Mouse (Mus musculus) liver, embryonic 16.5 days (tissue): ENCODE results near the gene Rab42. TPM values are rescaled to one million over a fixed set of nuclear protein-coding genes. Genes with fewer than 3 reads are reported as not detected.

ENCODE experiments used
- ATAC-seq: fragments of 200-750 bp; cut with Nextera tagmentation; 2 replicates; pipeline ENCODE4 v1.8.0; 2017; ENCODE audit warnings: low read depth, mild to moderate bottlenecking, moderate number of reproducible peaks, moderate library complexity
- H3K27ac ChIP-seq: fragments of 300-500 bp; sonication (generic); 2 replicates; pipeline ENCODE4 v1.5.1; 2014; ENCODE audit warnings: mild to moderate bottlenecking, low read length
- H3K27me3 ChIP-seq: fragments of 300-500 bp; sonication (generic); 2 replicates; pipeline ENCODE4 v1.6.1; 2014; ENCODE audit warnings: low read depth, low read length, mixed read lengths; ENCODE audit not compliant: control insufficient read depth, insufficient read depth
- H3K36me3 ChIP-seq: fragments of 300-500 bp; sonication (generic); 2 replicates; pipeline ENCODE4 v1.6.1; 2014; ENCODE audit warnings: mild to moderate bottlenecking; ENCODE audit not compliant: control insufficient read depth, insufficient read depth
- H3K4me1 ChIP-seq: fragments of 300-500 bp; sonication (generic); 2 replicates; pipeline ENCODE4 v1.6.1; 2014; ENCODE audit warnings: low read depth, low read length, mixed read lengths; ENCODE audit not compliant: control insufficient read depth
- H3K4me2 ChIP-seq: fragments of 300-500 bp; sonication (generic); 2 replicates; pipeline ENCODE4 v1.6.1; 2014; ENCODE audit warnings: low read depth, low read length, mixed read lengths
- H3K4me3 ChIP-seq: fragments of 300-500 bp; sonication (generic); 2 replicates; pipeline ENCODE4 v1.5.1; 2014; ENCODE audit warnings: low read depth, mild to moderate bottlenecking, low read length
- H3K9ac ChIP-seq: fragments of 300-500 bp; sonication (generic); 2 replicates; pipeline ENCODE4 v1.6.1; 2014; ENCODE audit warnings: low read depth, low read length
- H3K9me3 ChIP-seq: fragments of 300-500 bp; sonication (generic); replicated peaks from 2 replicates; pipeline ENCODE4 v1.6.1; 2016; ENCODE audit warnings: low read length; ENCODE audit not compliant: control insufficient read depth
- WGBS: fragments of 180-500 bp; shearing (Covaris S2); extraction: QIAGEN DNeasy Blood & Tissue Kit; methylation state at CpG from one replicate; pipeline ENCODE4 v1.1.7; 2014; ENCODE audit not compliant: insufficient replicate concordance; 5-methylcytosine and 5-hydroxymethylcytosine counted together
- polyA plus RNA-seq: library from polyadenylated mRNA; unstranded; fragments of >200 nt; fragmentation: Nextera tagmentation; extraction: Ambion mirVana; gene quantifications from 2 replicates; pipeline ENCODE4 v1.2.1, GENCODE M21; 2015

Rab42 gene
- polyA plus RNA-seq, 1 experiment from 2014 or later = 0.41 TPM

DNA sequence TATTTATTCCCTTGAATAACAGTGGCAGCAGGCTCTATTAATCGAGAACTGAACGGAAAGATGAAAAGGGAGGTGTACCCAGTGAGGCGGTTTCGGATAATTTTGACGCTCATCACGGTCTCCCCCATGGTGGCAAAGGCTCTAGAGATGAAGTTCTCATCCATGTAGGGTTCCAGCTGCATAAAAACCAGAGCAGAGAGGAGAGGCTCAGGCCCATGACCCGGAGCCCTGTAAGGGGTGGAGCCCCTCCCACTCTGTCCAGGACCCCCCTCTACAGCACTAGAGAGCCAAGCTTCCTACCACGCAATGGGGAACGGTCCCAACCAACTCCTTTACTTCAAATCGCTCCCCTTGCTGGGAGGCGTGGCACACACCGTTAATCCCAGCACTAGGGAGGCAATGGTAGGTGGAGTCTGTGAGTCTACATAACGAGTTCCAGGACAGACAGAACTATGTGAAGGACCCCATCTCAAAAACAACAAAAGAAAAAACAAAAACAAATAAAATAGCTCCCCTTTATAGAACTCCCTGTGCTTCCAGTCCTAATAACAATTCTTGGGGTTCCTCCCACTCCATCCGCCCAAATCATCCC lies 25.3 kb upstream of the Rab42 start:
- ATAC-seq = no peak
- H3K36me3 ChIP-seq = peaks cover 22% of the 10 kb centered on the region
- WGBS = 51% methylated on average over 14 of the region's 14 CpGs

DNA sequence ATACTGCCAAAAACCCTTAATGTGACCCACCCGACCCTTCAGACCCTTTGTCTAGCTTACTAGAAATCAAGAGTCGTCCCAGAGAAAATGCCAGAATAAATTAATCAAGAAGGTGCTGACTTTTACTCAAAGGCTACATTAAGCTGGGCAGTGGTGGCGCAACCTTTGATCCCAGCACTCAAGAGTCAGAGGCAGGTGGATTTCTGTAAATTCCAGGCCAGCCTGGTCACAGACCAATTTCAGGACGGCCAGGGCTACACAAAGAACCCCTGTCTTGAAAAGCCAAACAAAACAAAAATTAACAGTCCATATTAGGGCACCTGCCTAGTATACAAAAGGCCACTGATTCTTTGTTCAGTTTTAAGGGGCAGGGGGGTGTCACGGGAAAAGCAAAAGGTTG lies 23.3 kb upstream of the Rab42 start:
- H3K4me2 ChIP-seq = no peak overlapping the region
- H3K36me3 ChIP-seq = peaks cover 6% of the 10 kb centered on the region
- H3K9me3 ChIP-seq = no peaks in the 10 kb centered on the region
- no peak overlapping the region for H3K4me3 ChIP-seq
- ATAC-seq = no peak
- no peaks in the 10 kb centered on the region for H3K27me3 ChIP-seq
- H3K4me1 ChIP-seq = peaks cover 20% of the 10 kb centered on the region
- H3K27ac ChIP-seq = no peak overlapping the region
- WGBS = 61% methylated on average over 5 of the region's 5 CpGs
- no peak overlapping the region for H3K9ac ChIP-seq

More for the DNA sequence above, 25.3 kb upstream of the Rab42 start:
- peak overlapping the region; percentile 93 for H3K4me2 ChIP-seq
- no peaks in the 10 kb centered on the region for H3K27me3 ChIP-seq
- H3K4me1 ChIP-seq = peaks cover 20% of the 10 kb centered on the region
- peak overlapping the region; percentile 72 for H3K4me3 ChIP-seq
- peak overlapping the region; percentile 78 for H3K9ac ChIP-seq
- H3K27ac ChIP-seq = peak overlapping the region; percentile 85
- no peaks in the 10 kb centered on the region for H3K9me3 ChIP-seq

- H3K27ac ChIP-seq = no peak overlapping the region
- no peaks in the 10 kb centered on the region for H3K4me1 ChIP-seq
- no peaks in the 10 kb centered on the region for H3K27me3 ChIP-seq
- WGBS = 79% methylated on average over 8 of the region's 8 CpGs
- peaks cover 8% of the 10 kb centered on the region for H3K36me3 ChIP-seq
- no peaks in the 10 kb centered on the region for H3K9me3 ChIP-seq
- no peak overlapping the region for H3K4me2 ChIP-seq
- no peak for ATAC-seq
- no peak overlapping the region for H3K4me3 ChIP-seq
- no peak overlapping the region for H3K9ac ChIP-seq
Observed at GRCm38 (mm10) chr4:132315711-132316110, 12.5 kb upstream of the Rab42 start.

DNA sequence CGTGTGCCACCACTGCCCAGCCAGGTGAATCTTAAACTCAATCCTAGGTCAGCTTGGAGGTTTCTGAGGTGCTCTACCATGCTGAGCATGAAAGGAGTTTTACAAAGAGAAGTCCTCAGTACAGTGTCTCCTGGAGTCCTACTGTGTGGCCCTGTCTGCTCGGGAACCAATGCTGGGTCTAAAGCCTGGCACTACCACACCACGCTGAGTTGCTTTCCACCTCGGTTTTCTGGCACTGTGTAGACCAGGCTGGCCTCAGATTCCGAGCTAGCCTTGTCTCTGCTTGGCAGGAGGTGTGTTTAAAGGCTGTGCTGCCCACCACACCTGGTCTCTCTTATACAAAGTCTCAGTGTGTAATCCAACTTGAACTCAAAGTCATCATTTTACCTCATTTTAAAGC lies 9.4 kb upstream of the Rab42 start:
- H3K4me2 ChIP-seq = no peak overlapping the region
- H3K36me3 ChIP-seq = peaks cover 12% of the 10 kb centered on the region
- H3K4me1 ChIP-seq = peaks cover 12% of the 10 kb centered on the region
- no peak overlapping the region for H3K4me3 ChIP-seq
- no peaks in the 10 kb centered on the region for H3K9me3 ChIP-seq
- WGBS = 73% methylated on average over 5 of the region's 5 CpGs
- ATAC-seq = no peak
- H3K27me3 ChIP-seq = no peaks in the 10 kb centered on the region
- no peak overlapping the region for H3K27ac ChIP-seq
- no peak overlapping the region for H3K9ac ChIP-seq

DNA sequence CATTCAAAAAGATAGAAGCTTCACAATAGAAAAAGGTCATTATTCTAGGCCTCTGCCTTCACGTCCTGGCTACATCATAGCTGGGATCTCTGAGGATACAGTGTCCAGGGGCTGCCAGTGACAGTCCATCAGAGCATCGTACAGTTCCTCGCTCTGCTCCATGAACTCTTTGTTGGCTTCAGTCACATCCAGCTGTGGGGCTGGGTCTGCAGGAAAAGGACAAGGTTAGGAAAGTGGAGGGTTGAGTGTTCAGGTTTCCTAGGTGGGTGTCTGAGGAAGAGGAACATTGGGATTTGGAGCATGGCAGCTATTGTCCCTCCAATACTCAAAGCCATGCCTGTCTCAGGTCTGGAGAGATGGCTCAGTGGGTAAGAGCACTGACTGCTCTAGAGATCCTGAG lies 8.6 kb upstream of the Rab42 start:
- H3K9me3 ChIP-seq = no peaks in the 10 kb centered on the region
- no peak overlapping the region for H3K27ac ChIP-seq
- peaks cover 12% of the 10 kb centered on the region for H3K4me1 ChIP-seq
- no peak overlapping the region for H3K4me3 ChIP-seq
- no peaks in the 10 kb centered on the region for H3K27me3 ChIP-seq
- H3K36me3 ChIP-seq = peaks cover 12% of the 10 kb centered on the region
- ATAC-seq = no peak
- H3K9ac ChIP-seq = no peak overlapping the region
- 41% methylated on average over 3 of the region's 3 CpGs for WGBS
- H3K4me2 ChIP-seq = no peak overlapping the region

- 23% methylated on average over 1 of the region's 1 CpGs for WGBS
- no peak overlapping the region for H3K27ac ChIP-seq
Observed at GRCm38 (mm10) chr4:132311209-132311608, 8.0 kb upstream of the Rab42 start.

GRCm38 (mm10) chr4:132309849-132310472 lies 6.8 kb upstream of the Rab42 start:
- WGBS = 14% methylated on average over 10 of the region's 10 CpGs
- H3K36me3 ChIP-seq = peaks cover 12% of the 10 kb centered on the region
- ATAC-seq = no peak; the same call in 1 of the 2 replicates

More at GRCm38 (mm10) chr4:132311209-132311608, 8.0 kb upstream of the Rab42 start:
- Histone ChIP-seq H3K9me3 (no peaks in the 10 kb centered on the region), H3K9ac (no peak overlapping the region), H3K4me1 (peaks cover 12% of the 10 kb centered on the region), H3K4me2 (no peak overlapping the region), H3K4me3 (no peak overlapping the region), H3K36me3 (peaks cover 12% of the 10 kb centered on the region), H3K27me3 (no peaks in the 10 kb centered on the region)
- no peak for ATAC-seq

GRCm38 (mm10) chr4:132309140-132309848 lies 6.1 kb upstream of the Rab42 start:
- WGBS = under 1% methylated on average over 15 of the region's 15 CpGs

More at GRCm38 (mm10) chr4:132309849-132310472, 6.8 kb upstream of the Rab42 start:
- H3K27ac ChIP-seq = peak overlapping the region; percentile 81
- peak overlapping the region; percentile 78 for H3K9ac ChIP-seq
- peak overlapping the region; percentile 76 for H3K4me3 ChIP-seq
- H3K4me2 ChIP-seq = peak overlapping the region; percentile 81
- no peaks in the 10 kb centered on the region for H3K27me3 ChIP-seq
- H3K9me3 ChIP-seq = no peaks in the 10 kb centered on the region
- H3K4me1 ChIP-seq = peaks cover 21% of the 10 kb centered on the region

More at GRCm38 (mm10) chr4:132309140-132309848, 6.1 kb upstream of the Rab42 start:
- Histone ChIP-seq H3K27me3 (no peaks in the 10 kb centered on the region), H3K9me3 (no peaks in the 10 kb centered on the region), H3K27ac (peak overlapping the region; percentile 81), H3K4me1 (peaks cover 21% of the 10 kb centered on the region), H3K4me2 (peak overlapping the region; percentile 81), H3K9ac (peak overlapping the region; percentile 78), H3K36me3 (peaks cover 12% of the 10 kb centered on the region), H3K4me3 (peak overlapping the region; percentile 76)
- ATAC-seq = peak; percentile 31; the same call in 1 of the 2 replicates
